Mouse (Mus musculus) olfactory bulb, adult 2 months (tissue): ENCODE results near the gene Mettl23. TPM values are rescaled to one million over a fixed set of nuclear protein-coding genes. Genes with fewer than 3 reads are reported as not detected.
A peak's percentile ranks its signal among the peaks of the same experiment; 100 is the strongest.

Experiments used
- H3K27ac ChIP-seq: fragments of 200-500 bp; 2 replicates; pipeline ENCODE4 v1.5.1; 2012; ENCODE audit warnings: low read depth, low read length; ENCODE audit not compliant: insufficient read depth
- H3K4me1 ChIP-seq: fragments of 200-500 bp; 2 replicates; pipeline ENCODE4 v1.6.1; 2012; ENCODE audit warnings: low read length; ENCODE audit not compliant: control insufficient read depth, insufficient read depth
- H3K4me3 ChIP-seq: fragments of 200-500 bp; 2 replicates; pipeline ENCODE4 v1.5.1; 2012; ENCODE audit warnings: mild to moderate bottlenecking, low read depth, low read length, moderate library complexity; ENCODE audit not compliant: insufficient read depth
- CTCF ChIP-seq: fragments of 200-500 bp; IDR thresholded peaks from 2 replicates; pipeline ENCODE4 v1.5.1; 2012; ENCODE audit warnings: low read depth, mild to moderate bottlenecking, low read length, moderate library complexity; ENCODE audit not compliant: insufficient read depth
- POLR2A ChIP-seq: fragments of 200-500 bp; IDR thresholded peaks from 2 replicates; pipeline ENCODE4 v1.6.1; 2012; ENCODE audit warnings: mild to moderate bottlenecking, low read depth, low read length, moderate library complexity; ENCODE audit not compliant: insufficient read depth
- whole genome bisulfite sequencing: fragments of 180-500 bp; shearing (Covaris S2); methylation state at CpG from one replicate; pipeline ENCODE4 v1.1.7; 2018; 5-methylcytosine and 5-hydroxymethylcytosine counted together
- polyA plus RNA-seq: library from polyadenylated mRNA; stranded (reverse); fragments of >200 nt; gene quantifications from 2 replicates; pipeline ENCODE4 v1.2.4, GENCODE M21; 2012; ENCODE audit warnings: low replicate concordance; ENCODE audit not compliant: missing spikeins, insufficient read depth, insufficient read length

Mettl23 gene
- polyA plus RNA-seq, 1 experiment: not detected

DNA sequence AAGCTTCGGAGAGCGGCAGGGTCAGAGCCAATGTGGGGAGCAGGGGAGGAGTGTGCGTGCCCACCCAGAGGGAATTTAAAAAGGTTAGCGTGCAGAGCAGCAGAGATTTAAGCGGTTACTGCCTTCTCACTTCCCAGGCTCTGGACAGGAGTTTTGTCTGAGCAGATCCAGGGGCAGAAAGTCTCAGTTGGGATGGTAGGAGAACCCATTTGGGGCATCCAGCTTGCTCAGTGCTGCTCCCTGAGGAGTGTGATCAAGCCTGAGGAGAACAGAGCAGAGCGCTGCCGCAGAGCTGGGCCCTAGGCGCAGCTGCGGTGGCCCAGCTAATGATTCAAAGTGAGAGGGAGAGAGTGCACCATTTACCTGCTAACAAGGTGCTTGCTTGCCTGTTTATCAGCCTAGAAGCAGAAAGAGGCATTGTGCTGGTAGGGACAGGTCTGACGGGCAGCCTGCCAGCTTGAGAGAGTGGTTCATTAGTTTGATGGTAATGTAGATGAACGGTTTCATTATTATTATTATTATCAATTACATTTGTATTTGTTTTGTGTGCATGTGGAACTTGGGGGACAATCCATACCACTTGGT is 34.2 kb upstream of the Mettl23 start:
- Histone ChIP-seq H3K4me3 (no peak overlapping the region), H3K27ac (no peak overlapping the region), H3K4me1 (peaks cover 39% of the 10 kb centered on the region)
- TF ChIP-seq POLR2A (no peak), CTCF (no peak)
- 84% methylated on average over 11 of the region's 11 CpGs for WGBS

DNA sequence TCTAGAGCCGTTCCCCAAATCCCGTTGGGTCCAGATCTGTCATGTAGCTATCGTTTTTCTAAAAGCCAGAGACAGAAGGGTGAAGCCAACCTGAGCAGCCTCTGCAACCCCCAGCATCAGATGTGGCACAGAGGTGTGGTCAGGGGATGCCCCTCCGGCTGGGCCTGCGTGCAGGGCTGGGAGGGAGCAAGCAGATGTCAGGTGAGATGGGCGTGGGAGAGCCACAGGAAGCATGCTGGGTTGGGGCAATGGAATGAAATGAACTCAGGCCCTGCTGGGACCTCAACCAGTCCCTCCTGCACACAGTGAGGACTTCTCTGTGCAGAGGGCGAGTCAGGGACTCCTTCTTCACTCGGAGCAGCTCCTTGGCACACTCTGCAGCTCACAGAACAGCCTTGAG is 33.6 kb upstream of the Mettl23 start:
- WGBS: 88% methylated on average over 8 of the region's 8 CpGs
- Histone ChIP-seq H3K4me3 (no peak overlapping the region), H3K27ac (no peak overlapping the region), H3K4me1 (peaks cover 45% of the 10 kb centered on the region)
- TF ChIP-seq POLR2A: no peak
- no peak for TF ChIP-seq CTCF

DNA sequence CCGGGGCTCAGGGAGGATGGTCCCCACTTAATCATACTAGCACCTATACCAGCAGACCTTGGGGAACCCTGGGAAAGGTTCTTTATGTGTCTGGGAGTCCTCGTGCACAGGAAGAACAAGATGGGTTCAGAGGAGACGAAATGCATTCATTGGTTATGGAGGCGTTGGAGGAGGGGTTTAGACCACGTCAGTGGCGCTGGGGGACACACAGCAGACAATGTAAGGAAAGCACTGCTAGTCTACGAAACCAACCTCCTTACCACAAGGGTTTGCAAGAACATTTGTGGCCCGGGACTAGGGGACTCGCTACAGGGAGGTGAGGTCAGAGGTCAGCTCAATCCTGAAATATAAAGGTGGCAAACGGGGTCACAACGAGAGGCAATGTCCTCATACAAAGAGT is 32.5 kb upstream of the Mettl23 start:
- peaks cover 50% of the 10 kb centered on the region for H3K4me1 ChIP-seq
- H3K27ac ChIP-seq: peak overlapping the region; percentile 14
- no peak overlapping the region for H3K4me3 ChIP-seq
- WGBS: 65% methylated on average over 11 of the region's 11 CpGs
- no peak for TF ChIP-seq POLR2A
- TF ChIP-seq CTCF: no peak

DNA sequence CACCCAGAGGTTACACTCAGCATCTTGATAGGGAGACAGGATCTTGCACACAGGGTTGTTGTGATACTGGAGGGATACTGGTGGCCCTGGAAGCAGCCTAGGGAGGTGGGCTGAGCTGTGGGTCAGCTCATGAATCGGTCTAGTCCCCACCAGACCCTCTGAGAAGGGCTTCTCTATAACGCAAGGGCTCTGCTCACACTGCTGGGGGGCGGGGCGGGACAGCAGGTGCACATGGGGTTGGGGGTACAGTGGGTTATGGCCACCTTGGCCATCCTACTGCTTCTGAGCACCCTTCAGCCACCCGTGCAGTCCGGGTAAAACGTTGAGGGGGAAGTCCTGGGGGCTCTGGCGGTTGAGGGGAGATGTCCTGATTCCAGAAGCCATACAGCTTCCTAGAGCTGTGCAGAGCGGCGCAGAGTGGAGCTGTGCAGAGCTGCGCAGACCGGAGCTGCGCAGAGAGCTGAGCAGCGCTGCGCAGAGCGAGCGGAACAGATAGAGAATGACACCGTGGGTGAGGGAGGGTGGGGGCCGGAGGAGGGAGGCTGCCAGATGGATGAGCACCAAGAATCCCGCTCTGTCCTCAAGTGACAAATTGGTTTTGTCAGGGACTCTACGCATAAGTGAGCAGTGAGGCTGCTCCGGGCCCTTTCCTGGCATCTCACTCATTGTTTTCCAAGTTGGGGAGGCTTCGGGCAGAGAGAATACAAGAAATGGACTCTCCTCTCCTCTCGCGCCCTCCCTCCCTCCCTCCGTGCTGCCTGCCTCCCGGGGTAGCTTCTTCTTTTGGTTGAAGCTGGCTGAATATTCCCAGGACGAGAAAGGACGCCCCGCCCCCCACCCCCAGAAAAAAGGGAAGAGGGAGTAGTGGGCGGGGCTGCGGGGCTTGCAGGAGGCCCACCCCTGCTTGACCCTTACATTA is 31.8 kb upstream of the Mettl23 start:
- Histone ChIP-seq H3K4me1 (peaks cover 50% of the 10 kb centered on the region), H3K4me3 (peak overlapping the region; percentile 48), H3K27ac (peak overlapping the region; percentile 77)
- WGBS: 8% methylated on average over 32 of the region's 32 CpGs
- no peak for TF ChIP-seq CTCF
- peak; percentile 62; the same call in 1 of the 2 replicates for TF ChIP-seq POLR2A

DNA sequence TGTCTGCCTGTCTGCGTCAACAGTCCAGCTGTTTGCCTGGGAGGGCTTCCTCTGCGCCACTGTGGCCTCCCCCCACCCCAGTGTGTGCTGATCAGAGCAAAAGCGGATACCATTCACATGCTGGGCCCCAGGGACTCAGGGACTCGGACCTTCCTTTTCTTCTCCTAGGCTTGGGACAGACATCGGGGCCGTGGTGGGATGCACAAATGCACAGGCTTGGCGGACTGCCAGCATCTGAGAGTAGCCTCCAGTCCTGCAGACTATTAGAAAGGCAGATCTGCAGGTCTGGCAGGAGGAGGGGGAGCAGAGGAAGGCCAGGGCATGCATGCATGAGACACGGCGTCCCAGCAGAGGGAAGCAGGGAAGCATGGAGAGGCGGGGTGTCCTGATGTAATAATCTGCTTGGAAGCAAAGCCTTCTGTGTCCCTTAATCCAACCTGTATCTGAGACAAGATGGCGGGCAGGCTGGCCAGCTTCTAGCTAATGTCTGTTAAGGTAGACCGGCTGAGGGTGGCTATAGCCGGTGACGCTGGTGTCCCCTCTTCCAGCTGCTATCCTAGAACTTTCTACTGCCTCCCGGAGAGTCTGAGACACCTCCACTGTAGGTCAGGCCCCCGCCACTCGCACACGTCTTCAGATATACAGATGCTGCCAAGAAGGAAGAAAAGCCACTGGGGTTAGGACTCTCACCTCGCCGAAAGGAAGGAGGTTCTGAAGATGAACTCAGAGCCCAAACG is 30.1 kb upstream of the Mettl23 start:
- Histone ChIP-seq H3K27ac (no peak overlapping the region), H3K4me1 (peaks cover 45% of the 10 kb centered on the region)
- WGBS: 79% methylated on average over 21 of the region's 21 CpGs

DNA sequence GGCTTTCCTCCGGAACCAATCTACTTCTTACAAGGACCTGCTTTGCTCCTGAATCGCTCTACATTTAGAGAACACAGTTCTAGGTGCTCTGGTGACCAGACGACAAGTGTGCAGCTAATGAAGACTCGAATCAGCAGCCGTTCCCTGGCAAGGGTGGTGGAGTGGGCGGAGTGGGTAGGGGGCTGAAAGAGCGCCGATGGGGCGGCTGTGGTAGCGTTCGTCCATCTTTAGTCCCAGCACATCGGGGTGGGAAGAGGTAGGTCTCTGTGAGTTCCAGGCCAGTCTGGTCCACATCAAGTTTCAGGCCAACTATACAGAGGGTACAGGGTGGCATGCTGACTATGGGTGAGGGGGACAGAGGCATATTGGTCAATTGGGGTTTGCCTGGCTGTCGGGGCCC is 29.5 kb upstream of the Mettl23 start:
- peaks cover 45% of the 10 kb centered on the region for H3K4me1 ChIP-seq

More for the DNA sequence above, 30.1 kb upstream of the Mettl23 start:
- TF ChIP-seq POLR2A (no peak), CTCF (no peak)
- no peak overlapping the region for H3K4me3 ChIP-seq

DNA sequence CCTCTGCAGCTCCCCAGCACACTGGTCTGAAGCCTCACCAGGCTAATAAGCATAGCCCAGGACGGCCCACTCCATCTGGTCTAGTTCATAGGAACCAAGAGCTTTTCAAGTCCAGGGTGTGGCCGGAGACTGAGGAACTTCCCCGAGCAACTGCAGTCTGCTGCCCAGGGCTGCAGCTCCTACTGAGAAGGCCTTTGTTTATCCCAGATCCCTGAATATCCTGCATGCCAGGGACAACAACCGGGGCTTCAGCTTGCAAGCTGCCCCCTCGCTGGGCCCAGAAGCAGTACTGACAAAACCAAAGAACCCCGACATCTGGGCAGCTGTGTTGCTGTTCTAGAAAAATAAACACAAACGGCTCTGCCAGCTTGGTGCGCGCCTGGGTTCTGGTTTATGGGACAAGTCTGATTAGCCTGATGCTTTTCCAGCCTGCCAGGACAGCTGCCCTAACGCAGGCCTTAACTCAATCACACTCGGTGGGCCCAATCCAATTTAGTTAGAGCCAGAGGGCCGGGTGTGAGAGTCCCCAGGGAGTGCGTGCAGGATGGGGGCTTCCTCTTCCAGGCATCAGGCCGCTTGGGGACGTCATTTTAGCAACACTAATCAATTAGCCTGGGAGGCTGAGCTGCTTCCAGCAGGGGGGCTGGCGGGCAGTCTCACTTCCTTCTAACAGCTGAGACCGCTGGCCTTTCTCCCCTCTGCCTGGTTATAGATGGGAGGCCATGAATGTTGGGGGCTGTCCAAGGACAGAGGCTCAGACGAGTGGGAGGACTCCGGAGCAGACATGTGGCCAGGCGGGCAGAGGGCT is 28.8 kb upstream of the Mettl23 start:
- Histone ChIP-seq H3K4me3 (no peak overlapping the region), H3K4me1 (peaks cover 45% of the 10 kb centered on the region), H3K27ac (peak overlapping the region; percentile 4; the same call in 1 of the 2 replicates)
- 43% methylated on average over 20 of the region's 20 CpGs for WGBS
- no peak for TF ChIP-seq CTCF
- no peak for TF ChIP-seq POLR2A

More for the DNA sequence above, 29.5 kb upstream of the Mettl23 start:
- TF ChIP-seq CTCF (no peak), POLR2A (no peak)
- Histone ChIP-seq H3K27ac (no peak overlapping the region), H3K4me3 (no peak overlapping the region)
- WGBS: 73% methylated on average over 13 of the region's 13 CpGs

DNA sequence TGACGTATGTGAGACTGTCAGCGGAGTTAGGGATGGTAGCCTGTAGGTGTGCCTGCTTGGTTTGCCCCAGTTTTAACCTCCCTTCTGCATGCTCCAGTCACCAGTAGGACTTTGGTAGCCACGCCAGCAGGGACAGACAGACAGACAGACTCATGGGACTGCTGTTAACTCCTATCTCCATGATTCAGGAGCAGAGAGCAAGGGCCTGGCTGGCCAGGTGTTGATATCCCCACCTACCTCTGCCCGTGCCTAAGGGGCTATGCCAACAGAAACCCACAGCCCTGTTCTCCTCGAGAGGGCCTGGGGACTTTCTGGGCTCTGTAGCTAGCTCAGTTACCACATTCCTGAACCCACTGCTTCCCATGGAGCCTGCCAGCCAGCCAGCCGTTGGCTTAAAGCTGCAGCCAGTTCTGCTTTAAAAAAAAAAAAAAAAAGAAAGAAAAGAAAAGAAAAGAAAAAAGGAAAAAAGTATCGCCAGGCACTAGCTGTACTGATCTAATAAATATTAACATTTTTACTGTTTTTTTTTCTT is 28.1 kb upstream of the Mettl23 start:
- TF ChIP-seq CTCF: no peak
- TF ChIP-seq POLR2A: no peak
- H3K27ac ChIP-seq: peak overlapping the region; percentile 4; the same call in 1 of the 2 replicates

More for the DNA sequence above, 28.1 kb upstream of the Mettl23 start:
- 61% methylated on average over 7 of the region's 7 CpGs for WGBS
- Histone ChIP-seq H3K4me3 (no peak overlapping the region), H3K4me1 (peaks cover 41% of the 10 kb centered on the region)
